Mouse (Mus musculus) megakaryocyte, adult 5-6 weeks (primary cell): ENCODE measurements around the gene Grk2. TPM values are rescaled to one million over a fixed set of nuclear protein-coding genes. Genes with fewer than 3 reads are reported as not detected.
"Not testable (repeated sequence)": the region's sequence is repeated elsewhere in the genome, so short reads cannot be mapped to it uniquely, and the experiment has no call there.

ENCODE experiments used
- ATAC-seq: 2 replicates; pipeline ENCODE4 v1.8.0; 2016; ENCODE audit warnings: mild to moderate bottlenecking, inconsistent platforms; ENCODE audit not compliant: poor library complexity, severe bottlenecking
- total RNA-seq, 2 experiments: library from RNA; stranded (forward) in 1 of 2; stranded (reverse) in 1 of 2; fragments of 153-499, 151-499 nt in 1 of 2; fragments of 221-1000, 200-1000 nt in 1 of 2; gene quantifications; 2 replicates each; pipeline versions ENCODE4 v1.2.3 to v1.2.4; 2015 to 2017

Grk2 gene
- total RNA-seq, 2 experiments from 2014 or later, result 231 to 278 TPM

GRCm38 (mm10) chr19:4279487-4279886 lies 26.5 kb downstream of the Grk2 start:
- ATAC-seq, result no peak

GRCm38 (mm10) chr19:4270972-4271371 lies 35.0 kb downstream of the Grk2 start:
- ATAC-seq, result no peak

GRCm38 (mm10) chr19:4270187-4270586 lies 35.8 kb downstream of the Grk2 start:
- no peak for ATAC-seq

- ATAC-seq, result peak; percentile 98
Measured at GRCm38 (mm10) chr19:4268566-4269361, 37.3 kb downstream of the Grk2 start, which contains the start of gene Ssh3. TSS of gene Ssh3 (minus strand) at chr19:4269180.

GRCm38 (mm10) chr19:4265956-4266355 lies 40.1 kb downstream of the Grk2 start:
- no peak for ATAC-seq

- no peak for ATAC-seq
Measured at GRCm38 (mm10) chr19:4264171-4264780, 41.7 kb downstream of the Grk2 start.

GRCm38 (mm10) chr19:4263702-4264101 lies 42.3 kb downstream of the Grk2 start:
- ATAC-seq, result no peak

GRCm38 (mm10) chr19:4262756-4263155 lies 43.3 kb downstream of the Grk2 start:
- ATAC-seq, result peak; percentile 47; the same call in 1 of the 2 replicates

GRCm38 (mm10) chr19:4261038-4261698 lies 44.9 kb downstream of the Grk2 start:
- no peak for ATAC-seq

- no peak for ATAC-seq
Measured at GRCm38 (mm10) chr19:4257897-4258252, 48.1 kb downstream of the Grk2 start.

- ATAC-seq, result peak; percentile 100
Measured at GRCm38 (mm10) chr19:4257216-4257896, 48.7 kb downstream of the Grk2 start.

- no peak for ATAC-seq
Measured at GRCm38 (mm10) chr19:4255583-4256162, 50.3 kb downstream of the Grk2 start.

GRCm38 (mm10) chr19:4254230-4254629 lies 51.8 kb downstream of the Grk2 start:
- ATAC-seq, result no peak

GRCm38 (mm10) chr19:4248683-4249082 lies 57.3 kb downstream of the Grk2 start:
- ATAC-seq, result not testable (repeated sequence)

GRCm38 (mm10) chr19:4247010-4247409 lies 59.0 kb downstream of the Grk2 start:
- no peak for ATAC-seq

GRCm38 (mm10) chr19:4244775-4245174 lies 61.2 kb downstream of the Grk2 start:
- no peak for ATAC-seq

- ATAC-seq, result no peak
Measured at GRCm38 (mm10) chr19:4242416-4242815, 63.6 kb downstream of the Grk2 start.

GRCm38 (mm10) chr19:4240247-4240668 lies 65.8 kb downstream of the Grk2 start:
- no peak for ATAC-seq
